Mouse (Mus musculus) hindbrain, embryonic 11.5 days (tissue): Measurements from ENCODE around the gene Sh2d7. TPM values are rescaled to one million over a fixed set of nuclear protein-coding genes. Genes with fewer than 3 reads are reported as not detected.
A peak's percentile ranks its signal among the peaks of the same experiment; 100 is the strongest.

ENCODE experiments used
- ATAC-seq: fragments of 200-750 bp; cut with Nextera tagmentation; 2 replicates; pipeline ENCODE4 v1.8.0; 2017; ENCODE audit warnings: mild to moderate bottlenecking, moderate TSS enrichment, moderate library complexity; ENCODE audit not compliant: low FRiP score
- DNase-seq: peaks from one replicate; pipeline ENCODE4 v3.0.0-alpha.2; 2015; ENCODE audit warnings: low spot score
- H3K27ac ChIP-seq: fragments of 300-500 bp; sonication (generic); 2 replicates; pipeline ENCODE4 v1.5.1; 2014; ENCODE audit warnings: mild to moderate bottlenecking, low read depth, low read length
- H3K27me3 ChIP-seq: fragments of 300-500 bp; sonication (generic); 2 replicates; pipeline ENCODE4 v1.6.1; 2014; ENCODE audit warnings: mild to moderate bottlenecking, low read length, moderate library complexity, mixed read lengths; ENCODE audit not compliant: control insufficient read depth, insufficient read depth
- H3K36me3 ChIP-seq: fragments of 300-500 bp; sonication (generic); 2 replicates; pipeline ENCODE4 v1.6.1; 2014; ENCODE audit warnings: mild to moderate bottlenecking, low read length, moderate library complexity, mixed read lengths; ENCODE audit not compliant: control insufficient read depth, insufficient read depth
- H3K4me1 ChIP-seq: fragments of 300-500 bp; sonication (generic); replicated peaks from 2 replicates; pipeline ENCODE4 v1.6.1; 2014; ENCODE audit warnings: low read length, mixed read lengths; ENCODE audit not compliant: control insufficient read depth, insufficient read depth
- H3K4me2 ChIP-seq: fragments of 300-500 bp; sonication (generic); replicated peaks from 2 replicates; pipeline ENCODE4 v1.6.1; 2014; ENCODE audit warnings: mild to moderate bottlenecking, low read depth, low read length
- H3K4me3 ChIP-seq: fragments of 300-500 bp; sonication (generic); 2 replicates; pipeline ENCODE4 v1.5.1; 2014; ENCODE audit warnings: low read depth, low read length
- H3K9ac ChIP-seq: fragments of 300-500 bp; sonication (generic); 2 replicates; pipeline ENCODE4 v1.6.1; 2014; ENCODE audit warnings: low read depth, low read length
- H3K9me3 ChIP-seq: fragments of 300-500 bp; sonication (generic); 2 replicates; pipeline ENCODE4 v1.6.1; 2016; ENCODE audit warnings: low read length; ENCODE audit not compliant: control insufficient read depth
- WGBS: fragments of 180-500 bp; shearing (Covaris S2); extraction: QIAGEN DNeasy Blood & Tissue Kit; methylation state at CpG from one replicate; pipeline ENCODE4 v1.1.7; 2014; 5-methylcytosine and 5-hydroxymethylcytosine counted together
- polyA plus RNA-seq: library from polyadenylated mRNA; unstranded; fragments of >200 nt; fragmentation: Nextera tagmentation; extraction: Ambion mirVana; gene quantifications from 2 replicates; pipeline ENCODE4 v1.2.1, GENCODE M21; 2014

The Sh2d7 gene
- polyA plus RNA-seq, 1 experiment from 2014 or later, result 0.08 TPM

GRCm38 (mm10) chr9:54502873-54503272, 35.9 kb upstream of the Sh2d7 start:
- H3K9me3 ChIP-seq, result no peaks in the 10 kb centered on the region
- H3K4me3 ChIP-seq, result no peak overlapping the region
- no peak overlapping the region for H3K27ac ChIP-seq
- 12% methylated on average over 12 of the region's 12 CpGs for WGBS
- peak; percentile 16 for DNase-seq
- 0 out of 2 replicates have a peak overlapping the region, but pooled peaks have one; percentile 17 for H3K4me2 ChIP-seq
- H3K4me1 ChIP-seq, result no peaks in the 10 kb centered on the region
- no peak overlapping the region for H3K9ac ChIP-seq
- no peak for ATAC-seq
- no peaks in the 10 kb centered on the region for H3K36me3 ChIP-seq
- 0 out of 2 replicates have a peak, but pooled peaks cover 3% of the 10 kb centered on the region for H3K27me3 ChIP-seq

- no peaks in the 10 kb centered on the region for H3K27me3 ChIP-seq
- no peak overlapping the region for H3K9ac ChIP-seq
- no peak overlapping the region for H3K27ac ChIP-seq
- no peaks in the 10 kb centered on the region for H3K9me3 ChIP-seq
- no peaks in the 10 kb centered on the region for H3K36me3 ChIP-seq
- H3K4me3 ChIP-seq, result no peak overlapping the region
- no peak overlapping the region for H3K4me2 ChIP-seq
- DNase-seq (no peak), ATAC-seq (no peak)
- 78% methylated on average over 2 of the region's 2 CpGs for WGBS
- no peaks in the 10 kb centered on the region for H3K4me1 ChIP-seq
Observed at GRCm38 (mm10) chr9:54515991-54516390, 22.8 kb upstream of the Sh2d7 start.

- 76% methylated on average over 7 of the region's 7 CpGs for WGBS
- Histone ChIP-seq H3K4me1 (no peaks in the 10 kb centered on the region), H3K27ac (no peak overlapping the region), H3K4me3 (no peak overlapping the region), H3K4me2 (no peak overlapping the region), H3K9ac (no peak overlapping the region), H3K9me3 (no peaks in the 10 kb centered on the region), H3K36me3 (no peaks in the 10 kb centered on the region), H3K27me3 (no peaks in the 10 kb centered on the region)
- DNase-seq (no peak), ATAC-seq (no peak)
Observed at GRCm38 (mm10) chr9:54518921-54519320, 19.9 kb upstream of the Sh2d7 start.

GRCm38 (mm10) chr9:54520286-54520685, 18.5 kb upstream of the Sh2d7 start:
- no peak overlapping the region for H3K27ac ChIP-seq
- DNase-seq (no peak), ATAC-seq (no peak)
- H3K4me3 ChIP-seq, result no peak overlapping the region
- no peak overlapping the region for H3K9ac ChIP-seq
- H3K4me1 ChIP-seq, result no peaks in the 10 kb centered on the region
- WGBS, result 91% methylated on average over 4 of the region's 4 CpGs
- no peaks in the 10 kb centered on the region for H3K27me3 ChIP-seq
- no peaks in the 10 kb centered on the region for H3K9me3 ChIP-seq
- H3K36me3 ChIP-seq, result no peaks in the 10 kb centered on the region
- no peak overlapping the region for H3K4me2 ChIP-seq

- DNase-seq (no peak), ATAC-seq (no peak)
- Histone ChIP-seq H3K36me3 (no peaks in the 10 kb centered on the region), H3K4me1 (no peaks in the 10 kb centered on the region), H3K27ac (no peak overlapping the region), H3K4me2 (no peak overlapping the region), H3K9me3 (no peaks in the 10 kb centered on the region), H3K27me3 (no peaks in the 10 kb centered on the region), H3K4me3 (no peak overlapping the region), H3K9ac (no peak overlapping the region)
- 83% methylated on average over 7 of the region's 7 CpGs for WGBS
Observed at GRCm38 (mm10) chr9:54527694-54528093, 11.1 kb upstream of the Sh2d7 start.

GRCm38 (mm10) chr9:54529950-54530349, 8.8 kb upstream of the Sh2d7 start:
- Histone ChIP-seq H3K4me2 (no peak overlapping the region), H3K36me3 (no peaks in the 10 kb centered on the region), H3K9ac (no peak overlapping the region), H3K9me3 (no peaks in the 10 kb centered on the region), H3K27me3 (no peaks in the 10 kb centered on the region), H3K27ac (no peak overlapping the region), H3K4me1 (no peaks in the 10 kb centered on the region), H3K4me3 (no peak overlapping the region)
- DNase-seq (no peak), ATAC-seq (no peak)
- WGBS, result 81% methylated on average over 2 of the region's 2 CpGs

- Histone ChIP-seq H3K4me2 (no peak overlapping the region), H3K27ac (no peak overlapping the region), H3K27me3 (no peaks in the 10 kb centered on the region), H3K4me3 (no peak overlapping the region), H3K4me1 (no peaks in the 10 kb centered on the region), H3K9me3 (no peaks in the 10 kb centered on the region), H3K36me3 (no peaks in the 10 kb centered on the region), H3K9ac (no peak overlapping the region)
- DNase-seq (no peak), ATAC-seq (no peak)
- 86% methylated on average over 6 of the region's 6 CpGs for WGBS
Observed at GRCm38 (mm10) chr9:54530836-54531235, 7.9 kb upstream of the Sh2d7 start.

GRCm38 (mm10) chr9:54531421-54531820, 7.4 kb upstream of the Sh2d7 start:
- H3K9ac ChIP-seq, result no peak overlapping the region

GRCm38 (mm10) chr9:54532926-54533325, 5.9 kb upstream of the Sh2d7 start:
- Histone ChIP-seq H3K4me2 (no peak overlapping the region), H3K9me3 (no peaks in the 10 kb centered on the region), H3K4me3 (no peak overlapping the region), H3K36me3 (no peaks in the 10 kb centered on the region), H3K4me1 (no peaks in the 10 kb centered on the region), H3K27ac (no peak overlapping the region), H3K27me3 (no peaks in the 10 kb centered on the region), H3K9ac (no peak overlapping the region)
- ATAC-seq (no peak), DNase-seq (no peak)
- WGBS, result 89% methylated on average over 2 of the region's 2 CpGs

More at GRCm38 (mm10) chr9:54531421-54531820, 7.4 kb upstream of the Sh2d7 start:
- no peak for ATAC-seq
- no peaks in the 10 kb centered on the region for H3K4me1 ChIP-seq
- H3K27ac ChIP-seq, result no peak overlapping the region
- no peak overlapping the region for H3K4me3 ChIP-seq
- H3K27me3 ChIP-seq, result no peaks in the 10 kb centered on the region
- DNase-seq, result no peak
- no peaks in the 10 kb centered on the region for H3K36me3 ChIP-seq
- no peaks in the 10 kb centered on the region for H3K9me3 ChIP-seq
- H3K4me2 ChIP-seq, result no peak overlapping the region
